Mouse (Mus musculus): ENCODE results near the gene Krt9. TPM values are rescaled to one million over a fixed set of nuclear protein-coding genes. Genes with fewer than 3 reads are reported as not detected.

Gene Krt9
- polyA plus RNA-seq (2012; ENCODE audit: low replicate concordance) = not detected in 2 replicates

DNA sequence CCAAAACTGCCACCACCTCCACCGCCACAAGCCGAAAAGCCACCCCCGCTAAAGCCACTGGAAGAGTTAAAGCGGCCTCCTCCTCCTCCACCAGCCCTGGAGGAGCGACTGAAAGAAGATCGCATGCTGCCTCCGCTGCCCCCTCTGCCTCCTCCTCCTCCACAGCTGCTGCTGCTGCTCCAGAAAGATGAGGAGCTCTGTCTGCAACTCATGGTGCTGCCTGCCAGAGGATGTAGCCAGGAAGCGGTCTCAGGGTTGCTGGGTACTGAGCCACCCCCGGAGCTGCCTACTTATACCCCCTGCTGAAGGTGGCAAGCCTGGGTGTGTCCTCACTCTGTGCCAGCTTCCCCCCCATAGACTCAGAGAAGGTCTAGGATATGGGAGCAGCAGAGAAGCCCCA lies at the start of gene Krt9:
Krt9 (minus strand) TSS at position 255 of the 400 bp plus-strand sequence.

DNA sequence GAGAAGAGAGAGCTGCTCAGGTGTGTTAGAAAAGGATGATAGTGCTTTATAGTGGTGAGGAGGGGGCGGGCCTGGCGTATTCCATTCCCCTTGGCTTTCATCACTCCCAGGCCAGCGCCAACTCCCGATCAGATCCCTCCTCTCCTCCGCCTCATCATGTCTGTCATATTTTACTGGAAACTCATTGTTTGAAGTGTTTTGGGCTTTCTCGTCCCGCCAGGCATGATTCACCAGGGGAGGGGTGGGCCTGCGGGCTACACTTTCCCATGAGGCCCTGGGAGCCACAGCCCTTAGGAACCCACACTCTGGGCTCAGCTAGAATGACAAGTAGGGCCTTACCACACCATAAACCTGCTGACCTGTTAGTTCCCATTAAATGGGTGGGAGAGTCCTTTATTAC lies 14.5 kb upstream of the Krt9 start, which contains the start of gene Krt14:
Krt14 (minus strand) TSS at position 51 of the 400 bp plus-strand sequence.

GRCm38 (mm10) chr11:100148615-100149330 lies 44.3 kb downstream of the Krt9 start, which contains the start of gene Krt19:
Krt19 (minus strand) TSS chr11:100148665.

Other genes with a start within 250 kb of the Krt9 start
- not detected in 2 replicates for gene Krtap9-5, start 244.8 kb downstream of the Krt9 start, polyA plus RNA-seq (2012; ENCODE audit: low replicate concordance)
- gene Krtap29-1, start 214.2 kb downstream of the Krt9 start, polyA plus RNA-seq (2012; ENCODE audit: low replicate concordance) = not detected in 2 replicates
- not detected in 2 replicates for gene Krtap16-1, start 206.6 kb downstream of the Krt9 start, polyA plus RNA-seq (2012; ENCODE audit: low replicate concordance)
- not detected in 2 replicates for gene Krtap17-1, start 199.3 kb downstream of the Krt9 start, polyA plus RNA-seq (2012; ENCODE audit: low replicate concordance)
- not detected in 2 replicates for gene Krt33a, start 177.0 kb downstream of the Krt9 start, polyA plus RNA-seq (2012; ENCODE audit: low replicate concordance)
- not detected in 2 replicates for gene Krt33b, start 163.4 kb downstream of the Krt9 start, polyA plus RNA-seq (2012; ENCODE audit: low replicate concordance)
- gene Krt34, start 151.7 kb downstream of the Krt9 start, polyA plus RNA-seq (2012; ENCODE audit: low replicate concordance) = not detected in 2 replicates
- not detected in 2 replicates for gene Krt31, start 142.7 kb downstream of the Krt9 start, polyA plus RNA-seq (2012; ENCODE audit: low replicate concordance)
- not detected in 2 replicates for gene Krt32, start 105.0 kb downstream of the Krt9 start, polyA plus RNA-seq (2012; ENCODE audit: low replicate concordance)
- gene Krt35, start 97.0 kb downstream of the Krt9 start, polyA plus RNA-seq (2012; ENCODE audit: low replicate concordance) = not detected in 2 replicates
- gene Krt36, start 87.6 kb downstream of the Krt9 start, polyA plus RNA-seq (2012; ENCODE audit: low replicate concordance) = not detected in 2 replicates
- not detected in 2 replicates for gene Krt13, start 71.7 kb downstream of the Krt9 start, polyA plus RNA-seq (2012; ENCODE audit: low replicate concordance)
- 0.10 TPM in 1 of 2 replicates, not detected in the other for gene Krt15, start 57.3 kb downstream of the Krt9 start, polyA plus RNA-seq (2012; ENCODE audit: low replicate concordance)
- 0.15 and 1.7 TPM in 2 replicates for gene Krt19, start 44.6 kb downstream of the Krt9 start, polyA plus RNA-seq (2012; ENCODE audit: low replicate concordance)
- gene Krt14, start 14.3 kb upstream of the Krt9 start, polyA plus RNA-seq (2012; ENCODE audit: low replicate concordance) = 0.23 and 0.48 TPM in 2 replicates
- not detected in 2 replicates for gene Krt16, start 55.7 kb upstream of the Krt9 start, polyA plus RNA-seq (2012; ENCODE audit: low replicate concordance)
- 0.51 TPM in 1 of 2 replicates, not detected in the other for gene Krt17, start 67.8 kb upstream of the Krt9 start, polyA plus RNA-seq (2012; ENCODE audit: low replicate concordance)
- not detected in 2 replicates for gene Krt42, start 76.6 kb upstream of the Krt9 start, polyA plus RNA-seq (2012; ENCODE audit: low replicate concordance)
- 561 and 639 TPM in 2 replicates for gene Eif1, start 126.6 kb upstream of the Krt9 start, polyA plus RNA-seq (2012; ENCODE audit: low replicate concordance)
- not detected in 2 replicates for gene Gast, start 141.2 kb upstream of the Krt9 start, polyA plus RNA-seq (2012; ENCODE audit: low replicate concordance)
- gene Hap1, start 162.9 kb upstream of the Krt9 start, polyA plus RNA-seq (2012; ENCODE audit: low replicate concordance) = 3.3 and 4.1 TPM in 2 replicates
- 24.0 and 30.2 TPM in 2 replicates for gene Jup, start 204.5 kb upstream of the Krt9 start, polyA plus RNA-seq (2012; ENCODE audit: low replicate concordance)
- gene P3h4, start 221.6 kb upstream of the Krt9 start, polyA plus RNA-seq (2012; ENCODE audit: low replicate concordance) = 0.80 and 1.4 TPM in 2 replicates
- 3.6 and 3.7 TPM in 2 replicates for gene Fkbp10, start 222.5 kb upstream of the Krt9 start, polyA plus RNA-seq (2012; ENCODE audit: low replicate concordance)
- 58.2 and 66.2 TPM in 2 replicates for gene Nt5c3b, start 248.6 kb upstream of the Krt9 start, polyA plus RNA-seq (2012; ENCODE audit: low replicate concordance)
- gene Klhl10, start 248.7 kb upstream of the Krt9 start, polyA plus RNA-seq (2012; ENCODE audit: low replicate concordance) = not detected in 2 replicates